In the genomic region with DNA sequence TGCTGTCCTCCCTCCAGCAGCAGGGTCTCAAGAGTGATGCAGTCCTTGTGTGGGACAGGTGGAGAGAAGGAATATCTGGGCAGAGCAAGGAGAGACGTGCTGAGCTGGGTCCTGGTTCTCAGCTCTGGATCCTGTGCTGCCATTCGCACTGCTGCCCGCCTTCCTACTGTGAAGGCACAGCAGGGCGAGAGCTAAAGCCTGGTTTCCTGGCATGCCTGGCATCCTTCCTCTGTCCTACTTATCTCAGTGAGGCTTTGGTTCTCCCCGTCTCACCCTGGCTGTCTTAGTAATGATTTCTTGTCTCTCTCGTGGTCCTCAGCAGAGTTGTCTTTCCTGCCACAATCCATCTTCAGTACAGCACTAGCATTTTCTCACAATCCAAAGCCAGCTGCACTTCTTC, we compare ENCODE assay signal across 28 mouse cellular contexts. TPM values are rescaled to one million over a fixed set of nuclear protein-coding genes. Genes with fewer than 3 reads are reported as not detected.
"Had no signal": no experiment of that assay in that cellular context is flagged by ENCODE, and none has a peak within 500 bp of the region (broad histone marks: within the 10 kb centered on the region; RNA-seq: fewer than 3 reads in every experiment).

No protein-coding gene starts in this region.

- H3K9me3 ChIP-seq: limb, embryonic 10.5 days; limb, embryonic 13.5 days; liver, embryonic 12.5 days; liver, embryonic 15.5 days had no signal

- H3K4me1 ChIP-seq: limb, embryonic 13.5 days; liver, embryonic 12.5 days; liver, embryonic 15.5 days had no signal

- H3K36me3 ChIP-seq: limb, embryonic 10.5 days; limb, embryonic 13.5 days; liver, embryonic 12.5 days; liver, embryonic 15.5 days had no signal

- ATAC-seq: liver, embryonic 12.5 days had no signal

- H3K4me3 ChIP-seq: layer of hippocampus, adult 2 months; limb, embryonic 10.5 days; limb, embryonic 13.5 days; liver, embryonic 12.5 days; liver, embryonic 15.5 days had no signal

- H3K27me3 ChIP-seq: limb, embryonic 13.5 days; liver, embryonic 15.5 days had no signal

- DNase-seq: kidney, adult 9 months; kidney, postnatal 14 days; kidney, postnatal 4 days; layer of hippocampus, adult 9-11 months; liver; lung, adult 18-20 months; lung, postnatal 14 days; midbrain, embryonic 14.5 days; thymus, adult 18-20 months; thymus, postnatal 14 days; thymus, postnatal 4 days had no signal

RNA-seq across cellular contexts. Expression of gene Mmp7, which starts 2.1 kb away (rescaled TPM):
- total RNA-seq: layer of hippocampus, adult 2 months; layer of hippocampus, postnatal 25 days; left cerebral cortex, adult 18-20 months; left cerebral cortex, postnatal 25 days; megakaryocyte-erythroid progenitor cell, adult 5-6 weeks; midbrain, postnatal 0 days had no signal
- polyA plus RNA-seq: kidney, embryonic 16.5 days; limb, embryonic 10.5 days; limb, embryonic 13.5 days; liver, embryonic 12.5 days; liver, embryonic 15.5 days; lung, embryonic 16.5 days; macrophage; midbrain, embryonic 11.5 days; midbrain, embryonic 14.5 days; midbrain, postnatal 0 days; neural tube, embryonic 11.5 days; neural tube, embryonic 14.5 days; testis, adult 2 months had no signal
